Mouse (Mus musculus) forebrain, postnatal 0 days (tissue): ENCODE results near the gene Tmem239. TPM values are rescaled to one million over a fixed set of nuclear protein-coding genes. Genes with fewer than 3 reads are reported as not detected.

ENCODE experiments used
- ATAC-seq: fragments of 200-750 bp; cut with Nextera tagmentation; 2 replicates; pipeline ENCODE4 v1.8.0; 2017; ENCODE audit warnings: mild to moderate bottlenecking, moderate library complexity
- DNase-seq: peaks from one replicate; pipeline ENCODE4 v3.0.0-alpha.2; 2015
- H3K27ac ChIP-seq: fragments of 300-500 bp; sonication (generic); 2 replicates; pipeline ENCODE4 v1.5.1; 2014; ENCODE audit warnings: low read depth, mild to moderate bottlenecking, antibody characterized with exemption, low read length, moderate library complexity, mixed read lengths
- H3K27me3 ChIP-seq: fragments of 300-500 bp; sonication (generic); 2 replicates; pipeline ENCODE4 v1.6.1; 2014; ENCODE audit warnings: mild to moderate bottlenecking, low read length, mixed read lengths; ENCODE audit not compliant: insufficient read depth
- H3K36me3 ChIP-seq: fragments of 300-500 bp; sonication (generic); 2 replicates; pipeline ENCODE4 v1.6.1; 2014; ENCODE audit warnings: mild to moderate bottlenecking, moderate library complexity; ENCODE audit not compliant: insufficient read depth
- H3K4me1 ChIP-seq: fragments of 300-500 bp; sonication (generic); 2 replicates; pipeline ENCODE4 v1.6.1; 2014; ENCODE audit warnings: antibody characterized with exemption; ENCODE audit not compliant: insufficient read depth
- H3K4me2 ChIP-seq: fragments of 300-500 bp; sonication (generic); 2 replicates; pipeline ENCODE4 v1.6.1; 2014; ENCODE audit warnings: low read depth, mild to moderate bottlenecking, moderate library complexity
- H3K4me3 ChIP-seq: fragments of 300-500 bp; sonication (generic); 2 replicates; pipeline ENCODE4 v1.5.1; 2014; ENCODE audit warnings: low read depth, low read length, mixed read lengths
- H3K9ac ChIP-seq: fragments of 300-500 bp; sonication (generic); 2 replicates; pipeline ENCODE4 v1.6.1; 2014; ENCODE audit warnings: mild to moderate bottlenecking
- H3K9me3 ChIP-seq: fragments of 300-500 bp; sonication (generic); 2 replicates; pipeline ENCODE4 v1.6.1; 2016; ENCODE audit warnings: low read length
- CTCF ChIP-seq: sonication (generic); IDR thresholded peaks from 2 replicates; pipeline ENCODE4 v1.5.1; 2016; ENCODE audit warnings: antibody characterized with exemption, control low read depth, low read depth
- WGBS: fragments of 180-500 bp; shearing (Covaris S2); extraction: QIAGEN DNeasy Blood & Tissue Kit; methylation state at CpG from one replicate; pipeline ENCODE4 v1.1.7; 2014; 5-methylcytosine and 5-hydroxymethylcytosine counted together
- polyA plus RNA-seq: library from polyadenylated mRNA; unstranded; fragments of >200 nt; fragmentation: Nextera tagmentation; extraction: Ambion mirVana; gene quantifications from 2 replicates; pipeline ENCODE4 v1.2.1, GENCODE M21; 2015
- total RNA-seq: library from RNA; depleted of rRNA; stranded (reverse); fragments of >200 nt; gene quantifications from 2 replicates; pipeline ENCODE4 v1.2.3, GENCODE M21; 2014; rRNA removed

The Tmem239 gene
- total and polyA plus RNA-seq, 2 experiments from 2014 or later, result 0.16 TPM; not detected in 1

DNA sequence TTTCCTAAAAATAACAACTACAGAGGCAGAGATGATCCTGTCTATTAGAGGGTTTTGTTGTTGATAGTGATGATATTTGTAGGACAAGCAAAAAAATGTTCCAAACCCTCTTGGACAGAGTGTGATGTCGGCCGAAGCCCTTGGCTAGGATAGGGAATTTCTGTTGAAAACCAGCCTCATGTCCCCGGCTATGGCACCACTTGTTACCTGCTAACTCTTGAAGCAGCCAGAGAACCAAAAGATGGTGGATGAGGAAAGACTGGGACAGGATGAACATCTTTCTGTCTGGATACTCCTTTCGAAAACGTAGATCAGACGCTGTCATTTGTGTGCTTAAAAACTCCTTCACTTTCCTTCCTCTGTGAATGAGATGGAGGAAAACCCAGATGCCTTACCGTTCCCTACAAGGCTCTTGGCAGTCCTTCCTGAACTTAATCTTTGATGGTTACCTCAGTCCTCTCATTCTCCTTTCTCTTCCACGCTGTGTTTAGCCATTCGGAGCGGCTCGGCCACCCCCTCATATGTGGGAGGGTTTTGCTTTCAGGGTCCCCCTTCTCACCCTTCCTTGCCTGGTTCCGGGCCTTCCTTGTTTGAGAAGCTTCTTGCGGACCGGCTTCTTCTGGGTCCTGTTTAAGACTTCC is 44.9 kb downstream of the Tmem239 start:
- TF ChIP-seq CTCF, result no peak
- Histone ChIP-seq H3K36me3 (no peaks in the 10 kb centered on the region), H3K9ac (peak overlapping the region; percentile 90), H3K4me1 (peaks cover 33% of the 10 kb centered on the region), H3K27me3 (no peaks in the 10 kb centered on the region), H3K4me2 (peak overlapping the region; percentile 60), H3K4me3 (peak overlapping the region; percentile 90), H3K27ac (no peak overlapping the region), H3K9me3 (no peaks in the 10 kb centered on the region)
- 44% methylated on average over 14 of the region's 14 CpGs for WGBS
- ATAC-seq, result no peak
- no peak for DNase-seq

DNA sequence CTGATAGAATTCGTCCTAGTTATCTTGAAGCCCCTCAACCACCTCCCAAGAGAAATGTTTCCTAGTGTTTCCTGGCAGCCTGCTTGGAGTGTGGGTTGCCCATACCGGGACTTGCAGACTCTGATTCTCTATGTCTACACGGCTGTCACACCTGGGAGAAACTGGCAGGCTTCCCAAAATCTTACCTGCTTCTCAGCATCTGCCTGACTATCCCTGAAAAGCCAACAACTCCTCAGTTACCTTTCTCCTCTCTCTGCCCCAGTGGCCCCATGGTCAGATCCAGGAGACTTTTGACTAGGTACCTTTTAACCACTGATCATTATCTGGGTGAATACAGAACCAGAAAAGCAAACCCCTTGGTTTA is 45.4 kb downstream of the Tmem239 start:
- Histone ChIP-seq H3K36me3 (no peaks in the 10 kb centered on the region), H3K4me1 (peaks cover 33% of the 10 kb centered on the region), H3K9me3 (no peaks in the 10 kb centered on the region), H3K27me3 (no peaks in the 10 kb centered on the region), H3K27ac (no peak overlapping the region), H3K4me3 (peak overlapping the region; percentile 90), H3K4me2 (peak overlapping the region; percentile 60), H3K9ac (peak overlapping the region; percentile 90)
- 53% methylated on average over 3 of the region's 3 CpGs for WGBS
- no peak for DNase-seq
- TF ChIP-seq CTCF, result no peak
- ATAC-seq, result no peak

DNA sequence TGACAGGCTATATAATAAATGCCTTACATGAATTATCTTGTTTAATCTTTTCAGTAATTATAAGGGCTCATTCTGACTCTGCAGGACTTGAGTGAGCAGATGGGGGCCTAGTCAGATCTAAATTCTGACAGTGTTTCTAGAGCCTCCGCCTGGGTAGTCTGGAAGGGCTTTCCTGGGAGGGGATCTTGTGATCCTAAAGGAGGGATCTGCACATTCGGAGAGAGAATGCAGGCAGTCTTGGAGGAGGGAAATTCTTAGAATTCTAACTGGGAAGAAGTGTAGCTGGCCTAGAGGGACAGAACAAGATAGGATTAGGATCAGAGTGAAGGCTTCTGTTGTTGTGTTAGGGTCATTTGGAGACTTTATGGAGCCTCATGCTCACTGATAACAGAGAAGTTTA is 46.0 kb downstream of the Tmem239 start:
- ATAC-seq, result no peak
- no peak overlapping the region; the same call in 1 of the 2 replicates for H3K9ac ChIP-seq
- no peak for TF ChIP-seq CTCF

DNA sequence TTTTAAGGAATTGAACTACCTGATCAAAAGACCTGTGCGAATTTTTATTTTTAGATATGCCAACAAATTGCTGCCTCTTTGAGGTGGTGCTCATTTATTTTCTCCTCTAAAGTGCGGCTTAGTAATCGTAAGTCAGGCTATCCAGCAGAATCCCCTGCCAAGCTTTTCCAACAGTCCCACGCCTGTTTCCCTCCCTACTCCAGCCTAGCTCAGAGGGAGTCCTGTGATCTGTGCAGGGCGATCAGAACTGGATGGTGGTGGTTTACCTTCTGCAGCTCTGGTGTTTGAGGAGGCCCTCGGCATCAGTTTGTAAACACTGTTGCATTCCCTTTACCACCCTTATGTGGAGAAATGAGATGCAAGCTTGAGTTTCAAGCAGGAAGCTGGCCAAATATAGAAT is 47.1 kb downstream of the Tmem239 start:
- Histone ChIP-seq H3K27ac (no peak overlapping the region), H3K4me1 (peaks cover 33% of the 10 kb centered on the region), H3K4me2 (peak overlapping the region; percentile 32; the same call in 1 of the 2 replicates), H3K4me3 (no peak overlapping the region), H3K9me3 (no peaks in the 10 kb centered on the region), H3K9ac (no peak overlapping the region), H3K27me3 (no peaks in the 10 kb centered on the region), H3K36me3 (no peaks in the 10 kb centered on the region)
- 31% methylated on average over 6 of the region's 6 CpGs for WGBS
- no peak for ATAC-seq
- DNase-seq, result peak; percentile 35
- no peak for TF ChIP-seq CTCF

More for the DNA sequence above, 46.0 kb downstream of the Tmem239 start:
- H3K4me3 ChIP-seq, result no peak overlapping the region
- no peaks in the 10 kb centered on the region for H3K9me3 ChIP-seq
- peaks cover 33% of the 10 kb centered on the region for H3K4me1 ChIP-seq
- H3K27ac ChIP-seq, result no peak overlapping the region
- no peak for DNase-seq
- WGBS, result 37% methylated on average over 2 of the region's 2 CpGs
- H3K36me3 ChIP-seq, result no peaks in the 10 kb centered on the region
- H3K4me2 ChIP-seq, result peak overlapping the region; percentile 29
- H3K27me3 ChIP-seq, result no peaks in the 10 kb centered on the region

DNA sequence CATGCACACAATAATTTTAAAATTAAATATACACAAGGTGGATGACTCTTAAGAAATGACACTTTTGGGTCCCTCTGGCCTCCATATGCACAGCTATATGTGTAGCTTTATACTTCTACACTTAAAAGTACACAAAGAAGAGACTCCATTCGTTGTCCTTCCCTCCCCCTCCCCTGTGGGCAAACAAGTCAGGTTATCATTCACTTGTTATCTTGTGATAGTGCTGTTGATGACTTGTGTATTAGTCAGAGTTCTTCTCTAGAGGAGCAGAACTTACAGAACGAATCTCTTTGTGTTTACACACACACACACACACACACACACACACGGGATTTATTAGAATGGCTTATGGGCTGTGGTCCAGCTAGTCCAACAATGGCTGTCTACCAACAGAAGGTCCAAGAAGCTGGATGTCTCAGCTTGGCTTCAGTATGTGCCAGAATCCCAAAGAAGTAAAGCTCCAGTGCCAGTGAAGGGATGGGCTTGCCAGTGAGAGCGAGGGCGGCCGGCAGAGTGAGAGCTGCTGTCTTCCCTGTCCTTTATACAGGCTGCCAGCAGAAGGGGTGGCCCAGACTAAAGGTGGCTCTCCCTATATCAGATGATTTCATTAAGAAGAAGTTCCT is 48.6 kb downstream of the Tmem239 start:
- DNase-seq, result peak; percentile 63
- no peak overlapping the region for H3K4me3 ChIP-seq
- H3K27me3 ChIP-seq, result no peaks in the 10 kb centered on the region
- TF ChIP-seq CTCF, result no peak
- H3K4me1 ChIP-seq, result peaks cover 29% of the 10 kb centered on the region
- H3K4me2 ChIP-seq, result no peak overlapping the region
- H3K9me3 ChIP-seq, result no peaks in the 10 kb centered on the region
- 37% methylated on average over 6 of the region's 6 CpGs for WGBS
- no peaks in the 10 kb centered on the region for H3K36me3 ChIP-seq
- ATAC-seq, result no peak
- H3K9ac ChIP-seq, result no peak overlapping the region
- no peak overlapping the region for H3K27ac ChIP-seq

Other genes starting within 250 kb of the Tmem239 start
- gene Snrpb, start 227.1 kb upstream of the Tmem239 start, total RNA-seq, result 306 TPM in 2 replicates
- gene Snrpb, start 227.1 kb upstream of the Tmem239 start, polyA plus RNA-seq, result 334 and 388 TPM in 2 replicates
- gene Tmc2, start 211.3 kb upstream of the Tmem239 start, total RNA-seq, result not detected in 2 replicates
- not detected in 2 replicates for gene Tmc2, start 211.3 kb upstream of the Tmem239 start, polyA plus RNA-seq
- 173 and 183 TPM in 2 replicates for gene Nop56, start 132.0 kb upstream of the Tmem239 start, total RNA-seq
- 220 and 243 TPM in 2 replicates for gene Nop56, start 132.0 kb upstream of the Tmem239 start, polyA plus RNA-seq
- 137 and 175 TPM in 2 replicates for gene Idh3b, start 121.9 kb upstream of the Tmem239 start, total RNA-seq
- 151 and 169 TPM in 2 replicates for gene Idh3b, start 121.9 kb upstream of the Tmem239 start, polyA plus RNA-seq
- gene Ebf4, start 111.3 kb upstream of the Tmem239 start, total RNA-seq, result 9.3 and 15.1 TPM in 2 replicates
- 3.5 and 4.8 TPM in 2 replicates for gene Ebf4, start 111.3 kb upstream of the Tmem239 start, polyA plus RNA-seq
- 18.4 and 20.4 TPM in 2 replicates for gene Cpxm1, start 8.9 kb upstream of the Tmem239 start, total RNA-seq
- 20.4 and 22.4 TPM in 2 replicates for gene Cpxm1, start 8.9 kb upstream of the Tmem239 start, polyA plus RNA-seq
- not detected in 2 replicates for gene Gm28372, start 1.2 kb upstream of the Tmem239 start, total RNA-seq
- gene Gm28372, start 1.2 kb upstream of the Tmem239 start, polyA plus RNA-seq, result not detected in 2 replicates
- not detected in 2 replicates for gene 1700020A23Rik, start 1.2 kb upstream of the Tmem239 start, total RNA-seq
- 0.45 TPM in 1 of 2 replicates, not detected in the other for gene 1700020A23Rik, start 1.2 kb upstream of the Tmem239 start, polyA plus RNA-seq
- 78.7 and 99.8 TPM in 2 replicates for gene Vps16, start 17.9 kb downstream of the Tmem239 start, total RNA-seq
- gene Vps16, start 17.9 kb downstream of the Tmem239 start, polyA plus RNA-seq, result 68.7 and 76.7 TPM in 2 replicates
- gene Pced1a, start 18.2 kb downstream of the Tmem239 start, total RNA-seq, result 15.9 and 18.0 TPM in 2 replicates
- 7.9 and 9.2 TPM in 2 replicates for gene Pced1a, start 18.2 kb downstream of the Tmem239 start, polyA plus RNA-seq
- gene Ptpra, start 43.8 kb downstream of the Tmem239 start, total RNA-seq, result 154 and 167 TPM in 2 replicates
- 142 and 162 TPM in 2 replicates for gene Ptpra, start 43.8 kb downstream of the Tmem239 start, polyA plus RNA-seq
- 46.2 and 59.7 TPM in 2 replicates for gene Mrps26, start 157.3 kb downstream of the Tmem239 start, total RNA-seq
- gene Mrps26, start 157.3 kb downstream of the Tmem239 start, polyA plus RNA-seq, result 113 and 119 TPM in 2 replicates
- 4.0 and 8.8 TPM in 2 replicates for gene Oxt, start 169.7 kb downstream of the Tmem239 start, total RNA-seq
- 2.2 and 8.1 TPM in 2 replicates for gene Oxt, start 169.7 kb downstream of the Tmem239 start, polyA plus RNA-seq
- gene Avp, start 176.1 kb downstream of the Tmem239 start, total RNA-seq, result 87.2 and 92.1 TPM in 2 replicates
- gene Avp, start 176.1 kb downstream of the Tmem239 start, polyA plus RNA-seq, result 83.0 and 181 TPM in 2 replicates
- gene Fastkd5, start 223.5 kb downstream of the Tmem239 start, total RNA-seq, result 10.0 and 11.0 TPM in 2 replicates
- gene Fastkd5, start 223.5 kb downstream of the Tmem239 start, polyA plus RNA-seq, result 7.1 and 8.1 TPM in 2 replicates
- gene Ubox5, start 223.6 kb downstream of the Tmem239 start, total RNA-seq, result 5.5 and 6.6 TPM in 2 replicates
- gene Ubox5, start 223.6 kb downstream of the Tmem239 start, polyA plus RNA-seq, result 5.9 and 7.3 TPM in 2 replicates
- 33.5 and 35.5 TPM in 2 replicates for gene Lzts3, start 236.3 kb downstream of the Tmem239 start, total RNA-seq
- 4.7 and 11.3 TPM in 2 replicates for gene Lzts3, start 236.3 kb downstream of the Tmem239 start, polyA plus RNA-seq